In genomic region chr13:23532262-23533075, GRCm38 (mm10) we compare ENCODE assay signal across 8 mouse cellular contexts. TPM values are rescaled to one million over a fixed set of nuclear protein-coding genes. Genes with fewer than 3 reads are reported as not detected.
A peak's percentile ranks its signal among the peaks of the same experiment; 100 is the strongest.
DNase-seq lines count a peak whose midpoint lies in the region; ATAC-seq lines count a peak whose summit lies in the region.

No protein-coding gene starts in this region.

- DNase-seq in lung, postnatal 36 days: no peak
- DNase-seq in embryo, embryonic 11 days: peak; percentile 46
- no peak for DNase-seq in cerebellum, adult 11 months
- DNase-seq in cerebellum, postnatal 10 days: no peak
- DNase-seq in right cerebral cortex, postnatal 4 days: no peak

- H3K27me3 ChIP-seq in lung, embryonic 16.5 days (ENCODE audit: control insufficient read depth, insufficient read depth, low read depth, low read length): no peaks in the 10 kb centered on the region
- H3K27me3 ChIP-seq in intestine, embryonic 16.5 days (replicated peaks; ENCODE audit: control insufficient read depth, insufficient read depth, low read length): no peaks in the 10 kb centered on the region
- no peaks in the 10 kb centered on the region for H3K27me3 ChIP-seq in neural tube, embryonic 12.5 days (replicated peaks)

- H3K9ac ChIP-seq in lung, embryonic 16.5 days (ENCODE audit: low read length): peak overlapping the region; percentile 73
- peak overlapping the region; percentile 74 for H3K9ac ChIP-seq in intestine, embryonic 16.5 days (ENCODE audit: low read depth, low read length)
- peak overlapping the region; percentile 73 for H3K9ac ChIP-seq in neural tube, embryonic 12.5 days

- peak overlapping the region; percentile 58 for H3K4me2 ChIP-seq in lung, embryonic 16.5 days (ENCODE audit: low read depth, low read length)
- peak overlapping the region; percentile 65 for H3K4me2 ChIP-seq in intestine, embryonic 16.5 days (ENCODE audit: low read depth, low read length)
- H3K4me2 ChIP-seq in neural tube, embryonic 12.5 days (replicated peaks): peak overlapping the region; percentile 70

- no peaks in the 10 kb centered on the region for H3K36me3 ChIP-seq in lung, embryonic 16.5 days (ENCODE audit: control insufficient read depth, insufficient read depth, low read length)
- no peaks in the 10 kb centered on the region for H3K36me3 ChIP-seq in intestine, embryonic 16.5 days (ENCODE audit: control insufficient read depth, insufficient read depth, low read length)
- H3K36me3 ChIP-seq in neural tube, embryonic 12.5 days: no peaks in the 10 kb centered on the region

- no peaks in the 10 kb centered on the region for H3K9me3 ChIP-seq in lung, embryonic 16.5 days (ENCODE audit: control insufficient read depth, low read length)
- H3K9me3 ChIP-seq in intestine, embryonic 16.5 days (ENCODE audit: control insufficient read depth, low read length): no peaks in the 10 kb centered on the region
- H3K9me3 ChIP-seq in neural tube, embryonic 12.5 days: no peaks in the 10 kb centered on the region

- no peak for ATAC-seq in lung, embryonic 16.5 days (ENCODE audit: low read depth)
- no peak for ATAC-seq in intestine, embryonic 16.5 days
- ATAC-seq in neural tube, embryonic 12.5 days (ENCODE audit: low FRiP score, low read depth): no peak

- H3K27ac ChIP-seq in lung, embryonic 16.5 days (ENCODE audit: low read length): peak overlapping the region; percentile 97
- H3K27ac ChIP-seq in intestine, embryonic 16.5 days (ENCODE audit: low read length): peak overlapping the region; percentile 98
- H3K27ac ChIP-seq in neural tube, embryonic 12.5 days: peak overlapping the region; percentile 89; the same call in 1 of the 2 replicates

- peaks cover 24% of the 10 kb centered on the region for H3K4me1 ChIP-seq in lung, embryonic 16.5 days (replicated peaks; ENCODE audit: control insufficient read depth, insufficient read depth, low read length)
- H3K4me1 ChIP-seq in intestine, embryonic 16.5 days (ENCODE audit: control insufficient read depth, insufficient read depth, low read length): peaks cover 23% of the 10 kb centered on the region
- peaks cover 22% of the 10 kb centered on the region for H3K4me1 ChIP-seq in neural tube, embryonic 12.5 days

- WGBS in lung, embryonic 16.5 days: 16% methylated on average over 9 of the region's 9 CpGs
- WGBS in intestine, embryonic 16.5 days: 15% methylated on average over 9 of the region's 9 CpGs
- 22% methylated on average over 9 of the region's 9 CpGs for WGBS in neural tube, embryonic 12.5 days

- H3K4me3 ChIP-seq in lung, embryonic 16.5 days (ENCODE audit: low read length): peak overlapping the region; percentile 52
- H3K4me3 ChIP-seq in intestine, embryonic 16.5 days (ENCODE audit: low read length): peak overlapping the region; percentile 59
- peak overlapping the region; percentile 52 for H3K4me3 ChIP-seq in neural tube, embryonic 12.5 days

RNA-seq across cellular contexts. Expression of gene Hist1h2af, which starts 1.2 kb away (rescaled TPM):
- polyA plus RNA-seq in lung, embryonic 16.5 days (2015; fragmentation: Nextera tagmentation; extraction: Ambion mirVana): 7.1 and 8.0 TPM in 2 replicates
- polyA plus RNA-seq in intestine, embryonic 16.5 days (2015; fragmentation: Nextera tagmentation; extraction: Ambion mirVana): 2.5 and 3.6 TPM in 2 replicates
- 2.7 and 5.6 TPM in 2 replicates for polyA plus RNA-seq in neural tube, embryonic 12.5 days (2016; fragmentation: Nextera tagmentation; extraction: Ambion mirVana)

RNA-seq across cellular contexts. Expression of gene Hist1h4h, which starts 1.6 kb away (rescaled TPM):
- 4.3 and 8.4 TPM in 2 replicates for polyA plus RNA-seq in lung, embryonic 16.5 days (2015; fragmentation: Nextera tagmentation; extraction: Ambion mirVana)
- 3.5 and 3.7 TPM in 2 replicates for polyA plus RNA-seq in intestine, embryonic 16.5 days (2015; fragmentation: Nextera tagmentation; extraction: Ambion mirVana)
- polyA plus RNA-seq in neural tube, embryonic 12.5 days (2016; fragmentation: Nextera tagmentation; extraction: Ambion mirVana): 4.6 and 6.6 TPM in 2 replicates

RNA-seq across cellular contexts. Expression of gene Hist1h3g, which starts 2.8 kb away (rescaled TPM):
- 5.6 and 6.2 TPM in 2 replicates for polyA plus RNA-seq in lung, embryonic 16.5 days (2015; fragmentation: Nextera tagmentation; extraction: Ambion mirVana)
- polyA plus RNA-seq in intestine, embryonic 16.5 days (2015; fragmentation: Nextera tagmentation; extraction: Ambion mirVana): 2.6 and 3.7 TPM in 2 replicates
- 3.0 and 5.4 TPM in 2 replicates for polyA plus RNA-seq in neural tube, embryonic 12.5 days (2016; fragmentation: Nextera tagmentation; extraction: Ambion mirVana)

RNA-seq across cellular contexts. Expression of gene Hist1h2bh, which starts 10.7 kb away (rescaled TPM):
- polyA plus RNA-seq in lung, embryonic 16.5 days (2015; fragmentation: Nextera tagmentation; extraction: Ambion mirVana): 1.3 and 2.0 TPM in 2 replicates
- 0.65 and 0.94 TPM in 2 replicates for polyA plus RNA-seq in intestine, embryonic 16.5 days (2015; fragmentation: Nextera tagmentation; extraction: Ambion mirVana)
- polyA plus RNA-seq in neural tube, embryonic 12.5 days (2016; fragmentation: Nextera tagmentation; extraction: Ambion mirVana): 0.63 TPM in 2 replicates

RNA-seq across cellular contexts. Expression of gene Hist1h3f, which starts 11.4 kb away (rescaled TPM):
- 0.49 and 0.93 TPM in 2 replicates for polyA plus RNA-seq in lung, embryonic 16.5 days (2015; fragmentation: Nextera tagmentation; extraction: Ambion mirVana)
- 0.44 and 0.60 TPM in 2 replicates for polyA plus RNA-seq in intestine, embryonic 16.5 days (2015; fragmentation: Nextera tagmentation; extraction: Ambion mirVana)
- 0.60 and 0.63 TPM in 2 replicates for polyA plus RNA-seq in neural tube, embryonic 12.5 days (2016; fragmentation: Nextera tagmentation; extraction: Ambion mirVana)
